Mouse (Mus musculus): ENCODE measurements around the gene Arhgef19. TPM values are rescaled to one million over a fixed set of nuclear protein-coding genes. Genes with fewer than 3 reads are reported as not detected.

Arhgef19 gene
- polyA plus RNA-seq, 1 experiment from 2014 or later, result 21.1 TPM

- DNase-seq (peak; percentile 25), ATAC-seq (ENCODE audit: insufficient read depth) (no peak)
- no peak overlapping the region for H3K4me2 ChIP-seq
- 59% methylated on average over 4 of the region's 4 CpGs for WGBS
- H3K9me3 ChIP-seq (ENCODE audit: low read depth, low read length), result no peaks in the 10 kb centered on the region
- peaks cover 44% of the 10 kb centered on the region for H3K36me3 ChIP-seq (ENCODE audit: insufficient read depth)
- no peak overlapping the region for H3K9ac ChIP-seq
- H3K4me1 ChIP-seq (ENCODE audit: insufficient read depth), result no peaks in the 10 kb centered on the region
- no peak overlapping the region for H3K4me3 ChIP-seq (ENCODE audit: low read depth, low read length)
- peak; percentile 41; the same call in 1 of the 2 replicates for TF ChIP-seq CTCF (IDR thresholded peaks at IDR 0.05; ENCODE audit: low read depth)
- H3K27ac ChIP-seq (ENCODE audit: low read depth), result no peak overlapping the region
- no peaks in the 10 kb centered on the region for H3K27me3 ChIP-seq (ENCODE audit: insufficient read depth, low read length)
Measured at GRCm38 (mm10) chr4:141204580-141205061, 34.7 kb upstream of the Arhgef19 start.

DNA sequence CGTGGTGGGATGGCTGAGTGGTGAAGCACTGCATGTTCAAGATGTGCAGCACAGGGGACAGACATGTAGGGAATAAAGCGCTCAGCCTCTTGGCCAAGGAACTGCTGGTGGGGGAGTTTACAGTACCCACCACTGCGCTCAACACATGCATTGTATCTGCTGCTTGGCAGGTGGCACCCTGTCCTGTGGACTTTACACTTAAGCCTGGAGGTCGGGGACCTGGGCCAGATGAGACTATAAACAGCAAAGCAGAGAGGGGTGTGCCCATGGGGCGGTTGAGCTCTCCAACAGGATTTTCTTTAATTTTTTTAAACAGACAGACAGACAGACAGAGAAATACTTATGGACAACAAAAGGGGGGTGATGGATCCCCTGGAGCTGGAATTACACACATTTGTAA, 32.2 kb upstream of the Arhgef19 start:
- ATAC-seq (ENCODE audit: insufficient read depth) (no peak), DNase-seq (no peak)
- WGBS, result 83% methylated on average over 5 of the region's 5 CpGs
- Histone ChIP-seq H3K9me3 (ENCODE audit: low read depth, low read length) (no peaks in the 10 kb centered on the region), H3K27me3 (ENCODE audit: insufficient read depth, low read length) (no peaks in the 10 kb centered on the region), H3K4me2 (no peak overlapping the region), H3K36me3 (ENCODE audit: insufficient read depth) (peaks cover 21% of the 10 kb centered on the region; the same call in 1 of the 2 replicates), H3K27ac (ENCODE audit: low read depth) (no peak overlapping the region), H3K4me3 (ENCODE audit: low read depth, low read length) (no peak overlapping the region), H3K9ac (no peak overlapping the region), H3K4me1 (ENCODE audit: insufficient read depth) (no peaks in the 10 kb centered on the region)
- no peak for TF ChIP-seq CTCF (IDR thresholded peaks at IDR 0.05; ENCODE audit: low read depth)

- no peaks in the 10 kb centered on the region for H3K9me3 ChIP-seq (ENCODE audit: low read depth, low read length)
- TF ChIP-seq CTCF (IDR thresholded peaks at IDR 0.05; ENCODE audit: low read depth), result no peak
- H3K27ac ChIP-seq (ENCODE audit: low read depth), result peak overlapping the region; percentile 60; the same call in 1 of the 2 replicates
- peak overlapping the region; percentile 57 for H3K4me2 ChIP-seq
- H3K4me1 ChIP-seq (ENCODE audit: insufficient read depth), result peaks cover 11% of the 10 kb centered on the region
- H3K36me3 ChIP-seq (ENCODE audit: insufficient read depth), result no peaks in the 10 kb centered on the region
- no peaks in the 10 kb centered on the region for H3K27me3 ChIP-seq (ENCODE audit: insufficient read depth, low read length)
- ATAC-seq (ENCODE audit: insufficient read depth) (no peak), DNase-seq (peak; percentile 15)
- H3K4me3 ChIP-seq (ENCODE audit: low read depth, low read length), result peak overlapping the region; percentile 24
- WGBS, result 61% methylated on average over 14 of the region's 14 CpGs
- H3K9ac ChIP-seq, result peak overlapping the region; percentile 38
Measured at GRCm38 (mm10) chr4:141210524-141211219, 28.6 kb upstream of the Arhgef19 start.

- WGBS, result 90% methylated on average over 4 of the region's 4 CpGs
- Histone ChIP-seq H3K27me3 (ENCODE audit: insufficient read depth, low read length) (no peaks in the 10 kb centered on the region), H3K4me3 (ENCODE audit: low read depth, low read length) (no peak overlapping the region), H3K4me2 (no peak overlapping the region), H3K9ac (no peak overlapping the region), H3K4me1 (ENCODE audit: insufficient read depth) (peaks cover 11% of the 10 kb centered on the region), H3K9me3 (ENCODE audit: low read depth, low read length) (no peaks in the 10 kb centered on the region), H3K27ac (ENCODE audit: low read depth) (no peak overlapping the region), H3K36me3 (ENCODE audit: insufficient read depth) (no peaks in the 10 kb centered on the region)
- DNase-seq, result no peak
- TF ChIP-seq CTCF (IDR thresholded peaks at IDR 0.05; ENCODE audit: low read depth), result no peak
- no peak for ATAC-seq (ENCODE audit: insufficient read depth)
Measured at GRCm38 (mm10) chr4:141211646-141212045, 27.7 kb upstream of the Arhgef19 start.

- no peak overlapping the region for H3K4me3 ChIP-seq (ENCODE audit: low read depth, low read length)
- H3K36me3 ChIP-seq (ENCODE audit: insufficient read depth), result peaks cover 2% of the 10 kb centered on the region; the same call in 1 of the 2 replicates
- DNase-seq (no peak), ATAC-seq (ENCODE audit: insufficient read depth) (0 out of 2 replicates have a peak, but pooled peaks have one; percentile 6)
- H3K27me3 ChIP-seq (ENCODE audit: insufficient read depth, low read length), result no peaks in the 10 kb centered on the region
- no peaks in the 10 kb centered on the region for H3K9me3 ChIP-seq (ENCODE audit: low read depth, low read length)
- H3K4me2 ChIP-seq, result peak overlapping the region; percentile 96
- H3K27ac ChIP-seq (ENCODE audit: low read depth), result no peak overlapping the region
- H3K9ac ChIP-seq, result no peak overlapping the region
- no peak for TF ChIP-seq CTCF (IDR thresholded peaks at IDR 0.05; ENCODE audit: low read depth)
- WGBS, result 71% methylated on average over 9 of the region's 9 CpGs
- peaks cover 11% of the 10 kb centered on the region for H3K4me1 ChIP-seq (ENCODE audit: insufficient read depth)
Measured at GRCm38 (mm10) chr4:141212892-141213291, 26.4 kb upstream of the Arhgef19 start.

DNA sequence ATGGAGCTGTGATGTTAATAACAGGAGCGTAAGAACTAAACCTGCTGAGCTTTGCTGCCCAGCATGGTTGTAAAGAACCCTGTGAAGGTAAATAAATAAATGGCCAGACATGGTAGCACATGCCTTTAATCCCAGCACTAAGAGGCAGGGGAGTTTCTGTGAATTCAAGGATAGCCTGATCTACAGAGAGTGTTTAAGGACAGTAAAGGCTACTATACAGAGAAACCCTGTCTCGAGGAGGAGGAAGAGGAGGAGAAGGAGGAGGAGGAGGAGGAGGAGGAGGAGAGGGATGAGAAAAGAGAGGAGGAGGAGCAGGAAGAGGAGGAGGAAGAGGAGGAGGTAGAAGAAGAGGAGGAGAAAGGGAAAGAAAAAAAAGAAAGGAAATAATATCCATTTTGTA, 26.0 kb upstream of the Arhgef19 start:
- peak overlapping the region; percentile 42; the same call in 1 of the 2 replicates for H3K27ac ChIP-seq (ENCODE audit: low read depth)
- peak overlapping the region; percentile 96 for H3K4me2 ChIP-seq
- H3K9ac ChIP-seq, result 0 out of 2 replicates have a peak overlapping the region, but pooled peaks have one; percentile 61
- no peaks in the 10 kb centered on the region for H3K9me3 ChIP-seq (ENCODE audit: low read depth, low read length)
- H3K36me3 ChIP-seq (ENCODE audit: insufficient read depth), result peaks cover 2% of the 10 kb centered on the region; the same call in 1 of the 2 replicates
- no peaks in the 10 kb centered on the region for H3K27me3 ChIP-seq (ENCODE audit: insufficient read depth, low read length)
- peaks cover 11% of the 10 kb centered on the region for H3K4me1 ChIP-seq (ENCODE audit: insufficient read depth)
- no peak for TF ChIP-seq CTCF (IDR thresholded peaks at IDR 0.05; ENCODE audit: low read depth)
- H3K4me3 ChIP-seq (ENCODE audit: low read depth, low read length), result peak overlapping the region; percentile 58
- 32% methylated on average over 2 of the region's 2 CpGs for WGBS
- peak; percentile 42 for ATAC-seq (ENCODE audit: insufficient read depth)
- peak; percentile 34 for DNase-seq

DNA sequence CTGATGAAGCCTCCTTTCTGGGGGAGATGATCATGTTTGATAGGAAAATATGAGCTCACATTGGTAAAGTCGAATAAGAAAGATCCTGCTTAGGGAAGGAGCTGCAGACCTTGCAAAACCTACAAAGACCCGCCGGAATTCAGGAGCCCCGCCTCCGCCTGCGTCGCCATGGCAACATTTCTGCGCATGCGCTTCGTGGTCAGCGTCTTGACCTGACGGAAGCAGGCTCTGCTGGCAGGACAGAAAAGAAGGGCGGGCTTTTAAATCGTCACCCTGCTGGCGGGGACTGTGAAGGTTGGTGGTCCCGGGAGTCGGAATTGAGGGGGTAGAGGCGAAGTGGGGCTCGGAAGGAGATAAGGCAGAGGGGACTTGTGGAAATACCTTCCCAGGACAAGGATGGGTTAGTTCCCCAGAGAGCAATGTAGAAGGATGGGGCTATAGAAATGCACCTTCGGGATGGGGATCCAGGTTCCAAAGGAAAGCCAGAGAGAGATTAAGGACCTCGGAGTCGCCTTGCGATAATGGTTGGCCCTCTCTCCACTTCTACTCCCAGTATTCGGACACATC, 25.4 kb upstream of the Arhgef19 start, which contains the start of gene Rsg1:
Rsg1 (plus strand) TSS at position 187 of the 567 bp plus-strand sequence.
- no peak for TF ChIP-seq CTCF (IDR thresholded peaks at IDR 0.05; ENCODE audit: low read depth)

More for the DNA sequence above, 25.4 kb upstream of the Arhgef19 start, which contains the start of gene Rsg1:
- Histone ChIP-seq H3K4me2 (peak within 1 kb of the TSS; percentile 96), H3K27ac (ENCODE audit: low read depth) (peak within 1 kb of the TSS; percentile 42; the same call in 1 of the 2 replicates), H3K4me3 (ENCODE audit: low read depth, low read length) (peak within 1 kb of the TSS; percentile 58), H3K9ac (peak within 1 kb of the TSS; percentile 61), H3K9me3 (ENCODE audit: low read depth, low read length) (no peaks in the 10 kb centered on the region), H3K36me3 (ENCODE audit: insufficient read depth) (peaks cover 2% of the 10 kb centered on the region; the same call in 1 of the 2 replicates), H3K27me3 (ENCODE audit: insufficient read depth, low read length) (no peaks in the 10 kb centered on the region), H3K4me1 (ENCODE audit: insufficient read depth) (peaks cover 11% of the 10 kb centered on the region)
- ATAC-seq (ENCODE audit: insufficient read depth), result peak; percentile 83
- peak; percentile 99 for DNase-seq
- under 1% methylated on average over 24 of the region's 24 CpGs for WGBS
